Mouse (Mus musculus): ENCODE data around the gene Shc4.

DNA sequence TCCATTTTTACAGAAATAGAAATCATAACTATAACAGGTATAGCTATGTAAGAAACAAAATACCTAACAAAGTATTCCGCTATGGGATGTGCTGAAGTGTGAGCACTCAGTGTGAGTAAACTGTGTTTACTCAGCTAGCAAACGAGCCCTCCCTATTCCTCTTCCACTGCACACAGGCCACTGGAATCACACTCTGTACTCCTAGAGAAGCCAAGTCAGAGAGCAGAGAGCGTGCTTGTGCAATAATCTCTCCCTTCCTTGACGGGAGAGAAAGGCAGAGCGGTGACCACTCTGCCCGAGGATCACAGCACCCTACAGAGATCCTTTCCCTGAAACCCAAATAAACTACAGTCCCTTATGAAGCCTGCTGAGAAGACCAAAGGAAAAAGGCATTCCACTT lies 125.7 kb downstream of the Shc4 start:
- TF ChIP-seq CTCF (conservative IDR thresholded peaks at IDR 0.05; ENCODE audit: low read length) (no peak), NANOG (IDR thresholded peaks at IDR 0.05; ENCODE audit: borderline replicate concordance, low read length) (no peak)
